Mouse (Mus musculus) olfactory bulb, adult 2 months (tissue): ENCODE measurements around the gene Nkapd1. TPM values are rescaled to one million over a fixed set of nuclear protein-coding genes. Genes with fewer than 3 reads are reported as not detected.

Experiments used
- H3K27ac ChIP-seq: fragments of 200-500 bp; 2 replicates; pipeline ENCODE4 v1.5.1; 2012; ENCODE audit warnings: low read depth, low read length; ENCODE audit not compliant: insufficient read depth
- H3K4me1 ChIP-seq: fragments of 200-500 bp; 2 replicates; pipeline ENCODE4 v1.6.1; 2012; ENCODE audit warnings: low read length; ENCODE audit not compliant: control insufficient read depth, insufficient read depth
- H3K4me3 ChIP-seq: fragments of 200-500 bp; 2 replicates; pipeline ENCODE4 v1.5.1; 2012; ENCODE audit warnings: mild to moderate bottlenecking, low read depth, low read length, moderate library complexity; ENCODE audit not compliant: insufficient read depth
- CTCF ChIP-seq: fragments of 200-500 bp; IDR thresholded peaks from 2 replicates; pipeline ENCODE4 v1.5.1; 2012; ENCODE audit warnings: low read depth, mild to moderate bottlenecking, low read length, moderate library complexity; ENCODE audit not compliant: insufficient read depth
- POLR2A ChIP-seq: fragments of 200-500 bp; IDR thresholded peaks from 2 replicates; pipeline ENCODE4 v1.6.1; 2012; ENCODE audit warnings: mild to moderate bottlenecking, low read depth, low read length, moderate library complexity; ENCODE audit not compliant: insufficient read depth
- WGBS: fragments of 180-500 bp; shearing (Covaris S2); methylation state at CpG from one replicate; pipeline ENCODE4 v1.1.7; 2018; 5-methylcytosine and 5-hydroxymethylcytosine counted together
- polyA plus RNA-seq: library from polyadenylated mRNA; stranded (reverse); fragments of >200 nt; gene quantifications from 2 replicates; pipeline ENCODE4 v1.2.4, GENCODE M21; 2012; ENCODE audit warnings: low replicate concordance; ENCODE audit not compliant: missing spikeins, insufficient read depth, insufficient read length

Nkapd1 gene
- polyA plus RNA-seq, 1 experiment: not detected

GRCm38 (mm10) chr9:50561145-50561917 is 55.9 kb downstream of the Nkapd1 start, which contains the start of gene Tex12:
Gene Tex12 (minus strand): TSS chr9:50561325.
- H3K4me1 ChIP-seq: peaks cover 3% of the 10 kb centered on the region; the same call in 1 of the 2 replicates
- 92% methylated on average over 38 of the region's 38 CpGs for WGBS
- TF ChIP-seq POLR2A (no peak), CTCF (no peak)
- H3K27ac ChIP-seq: no peak within 1 kb of the TSS
- no peak within 1 kb of the TSS for H3K4me3 ChIP-seq

Other genes starting within 250 kb of the Nkapd1 start
- gene Plet1, start 122.9 kb downstream of the Nkapd1 start, polyA plus RNA-seq: not detected in 2 replicates
- gene Pts, start 88.7 kb downstream of the Nkapd1 start, polyA plus RNA-seq: not detected in 2 replicates
- gene Il18, start 62.6 kb downstream of the Nkapd1 start, polyA plus RNA-seq: not detected in 2 replicates
- gene Bco2, start 62.3 kb downstream of the Nkapd1 start, polyA plus RNA-seq: not detected in 2 replicates
- gene Tex12, start 56.1 kb downstream of the Nkapd1 start, polyA plus RNA-seq: not detected in 2 replicates
- gene Sdhd, start 13.7 kb downstream of the Nkapd1 start, polyA plus RNA-seq: not detected in 2 replicates
- gene Timm8b, start 13.6 kb downstream of the Nkapd1 start, polyA plus RNA-seq: not detected in 2 replicates
- not detected in 2 replicates for gene Pih1d2, start 143 bp downstream of the Nkapd1 start, polyA plus RNA-seq
- not detected in 2 replicates for gene Dlat, start 42.3 kb upstream of the Nkapd1 start, polyA plus RNA-seq
- gene Dixdc1, start 122.1 kb upstream of the Nkapd1 start, polyA plus RNA-seq: not detected in 2 replicates
- not detected in 2 replicates for gene 2310030G06Rik, start 129.1 kb upstream of the Nkapd1 start, polyA plus RNA-seq
- not detected in 2 replicates for gene Cryab, start 133.9 kb upstream of the Nkapd1 start, polyA plus RNA-seq
- not detected in 2 replicates for gene Hspb2, start 134.9 kb upstream of the Nkapd1 start, polyA plus RNA-seq
- not detected in 2 replicates for gene Fdxacb1, start 150.8 kb upstream of the Nkapd1 start, polyA plus RNA-seq
- gene Alg9, start 157.6 kb upstream of the Nkapd1 start, polyA plus RNA-seq: not detected in 2 replicates
- gene 1110032A03Rik, start 158.1 kb upstream of the Nkapd1 start, polyA plus RNA-seq: not detected in 2 replicates
- gene Ppp2r1b, start 227.8 kb upstream of the Nkapd1 start, polyA plus RNA-seq: not detected in 2 replicates